Mouse (Mus musculus) splenic B cell, adult 2 months (primary cell): ENCODE data around the gene Mafg.

ENCODE experiments used
- DNase-seq: peaks from one replicate; pipeline ENCODE4 v3.0.0-alpha.2; 2011; ENCODE audit warnings: low read depth, low spot score
- H3K27me3 ChIP-seq: 2 replicates; pipeline ENCODE4 v1.6.1; 2012; ENCODE audit warnings: mild to moderate bottlenecking, low read length, moderate library complexity, mixed read lengths; ENCODE audit not compliant: control insufficient read depth, poor library complexity, insufficient read depth, severe bottlenecking
- H3K36me3 ChIP-seq: 2 replicates; pipeline ENCODE4 v1.6.1; 2012; ENCODE audit warnings: mild to moderate bottlenecking, low read length, moderate library complexity, mixed read lengths; ENCODE audit not compliant: control insufficient read depth, poor library complexity, insufficient read depth, severe bottlenecking

The Mafg gene

GRCm38 (mm10) chr11:120631726-120632448 lies 1.5 kb downstream of the Mafg start:
- no peak for DNase-seq

GRCm38 (mm10) chr11:120630881-120631725 lies 2.3 kb downstream of the Mafg start:
- no peak for DNase-seq
- H3K27me3 ChIP-seq, result no peaks in the 10 kb centered on the region
- H3K36me3 ChIP-seq, result no peaks in the 10 kb centered on the region

More at GRCm38 (mm10) chr11:120631726-120632448, 1.5 kb downstream of the Mafg start:
- no peaks in the 10 kb centered on the region for H3K27me3 ChIP-seq
- H3K36me3 ChIP-seq, result no peaks in the 10 kb centered on the region

- Histone ChIP-seq H3K27me3 (no peaks in the 10 kb centered on the region), H3K36me3 (no peaks in the 10 kb centered on the region)
- DNase-seq, result no peak
Observed at GRCm38 (mm10) chr11:120630401-120630871, 3.0 kb downstream of the Mafg start.

- no peaks in the 10 kb centered on the region for H3K36me3 ChIP-seq
- no peak for DNase-seq
- H3K27me3 ChIP-seq, result no peaks in the 10 kb centered on the region
Observed at GRCm38 (mm10) chr11:120629911-120630310, 3.5 kb downstream of the Mafg start.

GRCm38 (mm10) chr11:120629341-120629730 lies 4.1 kb downstream of the Mafg start:
- Histone ChIP-seq H3K27me3 (no peaks in the 10 kb centered on the region), H3K36me3 (no peaks in the 10 kb centered on the region)
- peak; percentile 56 for DNase-seq

- DNase-seq, result no peak
- H3K36me3 ChIP-seq, result no peaks in the 10 kb centered on the region
- no peaks in the 10 kb centered on the region for H3K27me3 ChIP-seq
Observed at GRCm38 (mm10) chr11:120628601-120629340, 4.6 kb downstream of the Mafg start.

GRCm38 (mm10) chr11:120627468-120628300 lies 5.7 kb downstream of the Mafg start:
- Histone ChIP-seq H3K36me3 (no peaks in the 10 kb centered on the region; the same call in 1 of the 2 replicates), H3K27me3 (no peaks in the 10 kb centered on the region)
- DNase-seq, result peak; percentile 85

- H3K27me3 ChIP-seq, result no peaks in the 10 kb centered on the region
- H3K36me3 ChIP-seq, result peaks cover under 1% of the 10 kb centered on the region
- DNase-seq, result no peak
Observed at GRCm38 (mm10) chr11:120626785-120627467, 6.5 kb downstream of the Mafg start.

- no peak for DNase-seq
- Histone ChIP-seq H3K36me3 (peaks cover 8% of the 10 kb centered on the region), H3K27me3 (no peaks in the 10 kb centered on the region)
Observed at GRCm38 (mm10) chr11:120625152-120625775, 8.1 kb downstream of the Mafg start, which contains the start of gene Sirt7. Gene Sirt7, minus strand, starts transcription at chr11:120625240.

- peak; percentile 85 for DNase-seq
- Histone ChIP-seq H3K27me3 (no peaks in the 10 kb centered on the region), H3K36me3 (peaks cover 8% of the 10 kb centered on the region)
Observed at GRCm38 (mm10) chr11:120624680-120625111, 8.7 kb downstream of the Mafg start.

GRCm38 (mm10) chr11:120623961-120624679 lies 9.3 kb downstream of the Mafg start:
- Histone ChIP-seq H3K27me3 (no peaks in the 10 kb centered on the region), H3K36me3 (peaks cover 8% of the 10 kb centered on the region)
- DNase-seq, result peak; percentile 79

GRCm38 (mm10) chr11:120622805-120623204 lies 10.6 kb downstream of the Mafg start:
- no peak for DNase-seq
- peaks cover 8% of the 10 kb centered on the region for H3K36me3 ChIP-seq
- H3K27me3 ChIP-seq, result no peaks in the 10 kb centered on the region

- no peak for DNase-seq
- Histone ChIP-seq H3K36me3 (peaks cover 8% of the 10 kb centered on the region), H3K27me3 (no peaks in the 10 kb centered on the region)
Observed at GRCm38 (mm10) chr11:120620195-120620594, 13.2 kb downstream of the Mafg start.
